Mouse (Mus musculus): ENCODE measurements around the gene Pkn1. TPM values are rescaled to one million over a fixed set of nuclear protein-coding genes. Genes with fewer than 3 reads are reported as not detected.

Gene Pkn1
- polyA plus RNA-seq (2017; shearing (Covaris generic)): 10 to 100 TPM; 21.0 to 25.9 TPM

DNA sequence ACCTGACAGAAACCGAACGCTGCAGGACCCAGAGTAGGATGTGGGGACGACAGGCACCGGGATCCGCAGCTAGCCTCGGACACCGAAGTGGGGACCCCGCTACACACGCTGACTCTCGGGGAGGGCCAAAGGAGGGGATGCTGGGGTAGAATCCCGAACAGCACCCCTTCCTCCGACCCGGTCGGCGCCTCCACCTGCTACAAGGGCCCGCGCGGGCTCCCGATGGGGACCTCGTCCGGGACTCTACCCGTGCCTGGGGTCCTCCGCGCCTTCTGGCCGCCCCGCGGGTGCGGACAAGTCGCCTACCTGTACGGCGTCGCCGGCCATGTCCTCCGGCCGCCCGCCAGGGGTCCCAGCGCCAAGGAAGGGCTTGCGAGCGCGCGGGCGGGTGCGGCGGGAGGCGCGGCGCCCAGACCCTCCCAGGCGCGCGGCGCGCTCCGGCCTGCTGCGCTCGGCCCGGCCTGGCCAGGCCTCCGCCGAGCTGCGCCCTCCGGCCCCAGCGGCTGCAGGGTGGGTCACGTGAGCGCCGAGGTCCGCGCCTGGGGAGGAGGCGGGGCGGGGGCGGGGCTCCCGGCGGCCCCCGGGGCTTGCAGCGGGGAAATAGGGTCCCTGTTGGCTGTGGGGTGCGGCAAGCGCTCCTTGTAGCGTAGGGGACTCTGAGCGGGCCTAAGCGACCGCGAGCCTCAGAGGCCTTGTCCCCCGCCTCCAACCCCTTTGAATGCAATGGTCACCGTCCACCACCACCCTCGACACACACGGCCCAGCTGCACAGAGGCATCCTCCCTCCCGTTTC, at the start of gene Pkn1:
Gene Pkn1, minus strand, starts transcription at position 519 of the 793 bp plus-strand sequence.
- peak; percentile 4 for ATAC-seq

DNA sequence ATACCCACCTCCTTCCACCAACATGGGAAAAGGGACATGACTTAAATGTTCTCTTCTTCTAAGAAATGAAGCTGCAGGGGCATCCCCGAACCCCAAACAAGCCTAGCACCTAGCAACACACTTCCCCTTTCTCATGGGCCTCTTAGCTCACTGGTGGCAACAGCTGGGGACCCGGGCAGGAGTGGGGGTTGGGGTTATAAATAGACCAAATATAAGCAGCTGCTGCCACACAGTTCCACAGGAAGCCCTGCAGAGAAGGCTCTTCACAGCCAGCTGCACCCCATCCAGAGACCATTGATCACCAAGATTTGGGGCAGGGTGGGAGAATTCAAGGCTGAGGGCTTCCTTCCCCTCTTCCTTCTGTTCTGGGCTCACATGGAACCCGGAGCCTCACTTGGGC, 49.7 kb upstream of the Pkn1 start:
- peak; percentile 92 for ATAC-seq

DNA sequence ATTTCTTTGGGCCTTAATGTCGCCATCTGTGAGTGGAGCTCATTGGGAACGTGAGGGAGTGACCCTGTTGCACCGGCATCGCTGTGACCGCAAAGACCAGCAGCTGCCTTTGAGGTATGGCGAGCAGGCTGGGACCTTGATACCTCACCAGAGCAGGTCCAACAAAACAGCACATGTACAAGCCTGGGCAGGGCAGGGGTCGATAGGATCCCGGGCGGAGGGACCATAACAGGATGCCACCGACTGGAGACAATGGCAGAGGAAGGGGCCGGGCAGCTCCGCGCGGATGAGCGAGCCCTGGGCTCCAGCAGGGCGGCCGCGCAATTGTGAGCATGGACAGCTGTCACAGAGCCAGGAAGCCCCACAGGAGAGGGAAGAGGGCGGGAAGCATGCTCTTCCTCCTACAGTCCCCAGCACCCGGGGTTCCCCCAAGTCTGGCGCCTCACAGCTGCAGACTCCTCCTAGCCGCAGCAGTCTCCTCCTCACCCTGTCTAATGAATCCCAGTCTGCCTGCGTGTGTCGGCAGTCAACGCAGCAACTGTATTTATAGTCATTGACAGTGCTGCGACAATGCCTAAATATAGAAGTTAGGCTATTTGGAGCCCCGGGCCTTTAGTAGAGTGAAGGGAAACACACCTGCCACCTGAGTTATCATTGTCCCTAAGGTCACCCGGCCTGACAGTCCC, 48.8 kb upstream of the Pkn1 start:
- ATAC-seq: peak; percentile 64

DNA sequence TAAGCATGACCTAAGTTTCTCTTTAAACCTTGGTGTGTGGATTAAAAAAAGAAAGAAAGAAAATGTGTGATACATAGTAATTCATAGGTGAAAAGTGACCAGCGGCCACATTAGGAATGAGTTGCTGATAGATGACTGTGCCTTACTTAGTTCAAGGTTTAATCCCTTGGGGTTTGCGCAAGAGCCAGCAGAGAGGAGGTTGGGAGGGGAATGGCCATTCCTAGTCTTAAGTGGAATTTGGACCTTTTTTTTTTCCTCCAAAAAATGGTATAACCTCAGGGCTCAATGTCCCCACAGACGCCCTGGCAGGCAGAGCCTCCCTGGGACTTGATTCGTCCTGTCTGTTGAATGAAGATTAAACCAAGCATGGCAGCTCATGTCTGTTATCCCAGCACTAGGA, 45.1 kb upstream of the Pkn1 start:
- ATAC-seq: no peak

DNA sequence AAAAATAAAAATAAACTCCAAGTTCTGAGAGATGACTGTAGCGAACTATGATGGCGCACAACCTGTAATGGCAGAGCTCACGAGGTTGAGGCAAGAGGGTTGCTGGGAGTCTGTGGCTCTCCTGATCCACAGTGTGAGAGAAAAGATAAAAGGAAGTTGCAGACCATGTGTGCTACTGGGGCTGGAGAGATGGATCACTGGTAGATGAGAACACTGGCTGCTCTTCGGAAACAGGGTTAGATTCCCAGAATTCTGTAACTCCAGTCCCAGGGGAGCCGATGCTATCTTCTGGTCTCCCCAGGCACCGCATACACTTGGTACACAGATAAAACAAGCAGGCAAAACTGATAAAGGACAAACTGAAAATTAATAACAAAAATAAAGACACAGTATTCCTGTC, 44.0 kb upstream of the Pkn1 start:
- ATAC-seq: no peak

DNA sequence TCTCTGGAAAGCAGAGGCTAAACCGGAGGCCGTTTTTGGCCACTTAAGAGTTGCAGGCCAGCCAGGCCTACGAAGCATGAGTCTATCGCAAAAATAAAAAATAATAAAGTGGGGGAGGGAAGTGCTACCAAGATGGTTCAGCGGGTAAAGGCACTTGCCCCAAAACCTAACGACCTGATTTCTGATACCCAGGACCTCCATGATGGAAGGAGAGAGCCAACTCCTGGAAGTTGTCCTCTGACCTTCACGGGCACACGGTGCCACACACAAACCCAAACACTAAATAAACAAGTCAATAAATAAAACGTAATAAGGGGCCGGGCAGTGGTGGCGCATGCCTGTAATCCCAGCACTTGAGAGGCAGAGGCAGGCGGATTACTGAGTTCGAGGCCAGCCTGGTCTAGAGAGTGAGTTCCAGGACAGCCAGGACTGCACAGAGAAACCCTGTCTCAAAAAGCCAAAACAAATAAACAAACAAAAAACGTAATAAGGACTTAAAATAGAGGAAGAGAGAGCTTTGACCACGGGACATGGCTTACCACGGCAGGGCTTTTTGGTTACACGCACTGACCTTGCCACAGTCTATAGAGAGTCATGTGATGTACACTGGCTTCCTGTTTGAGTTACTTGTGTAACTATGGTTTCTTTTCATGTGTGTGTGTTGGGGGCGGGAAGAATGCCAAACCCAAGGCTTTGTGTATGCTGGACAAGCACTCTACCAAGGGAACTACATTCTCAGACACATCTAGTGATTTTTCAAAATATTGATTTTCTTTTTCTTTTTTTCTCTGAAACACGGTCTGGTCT, 43.1 kb upstream of the Pkn1 start:
- ATAC-seq: peak; percentile 67

DNA sequence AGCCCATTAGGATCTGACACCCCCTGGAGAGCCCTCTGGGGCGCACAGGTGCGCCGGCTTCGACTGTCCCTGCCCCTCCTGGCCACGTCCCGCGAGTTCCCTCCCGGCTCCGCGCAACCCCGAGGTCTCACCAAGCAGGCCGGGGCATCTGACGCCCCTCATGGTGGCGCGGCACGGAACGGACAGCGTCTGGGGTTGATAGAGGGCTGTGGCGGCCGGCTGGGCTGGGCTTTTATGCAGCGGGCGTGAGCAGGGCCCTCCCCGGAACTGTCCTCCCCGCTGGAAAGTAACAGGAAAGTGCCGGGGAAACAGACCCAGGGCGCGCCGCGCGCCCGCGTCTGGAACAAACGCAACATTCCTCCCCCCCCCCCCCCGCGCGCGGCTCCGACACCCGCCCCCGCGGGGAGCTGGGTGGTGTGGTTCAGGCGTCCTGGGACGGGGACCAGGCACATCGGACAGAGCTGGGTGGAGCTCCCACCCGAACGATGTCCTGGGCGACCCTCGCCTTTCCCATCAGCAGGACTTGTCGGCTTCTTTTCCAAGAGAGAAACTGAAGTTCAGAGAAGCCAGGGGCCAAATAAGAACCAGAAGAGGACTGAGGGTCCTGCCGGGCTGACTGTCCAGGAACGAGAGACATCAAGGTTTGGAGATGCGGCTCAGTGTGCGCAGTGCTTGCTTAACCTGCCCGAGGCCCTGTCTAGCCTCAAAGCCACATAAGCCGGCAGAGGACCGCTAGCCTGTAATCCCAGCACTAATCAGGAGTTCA, 42.2 kb upstream of the Pkn1 start, which contains the start of gene Adgre5:
Gene Adgre5, minus strand, starts transcription at position 351 of the 766 bp plus-strand sequence.
- ATAC-seq: peak; percentile 16

DNA sequence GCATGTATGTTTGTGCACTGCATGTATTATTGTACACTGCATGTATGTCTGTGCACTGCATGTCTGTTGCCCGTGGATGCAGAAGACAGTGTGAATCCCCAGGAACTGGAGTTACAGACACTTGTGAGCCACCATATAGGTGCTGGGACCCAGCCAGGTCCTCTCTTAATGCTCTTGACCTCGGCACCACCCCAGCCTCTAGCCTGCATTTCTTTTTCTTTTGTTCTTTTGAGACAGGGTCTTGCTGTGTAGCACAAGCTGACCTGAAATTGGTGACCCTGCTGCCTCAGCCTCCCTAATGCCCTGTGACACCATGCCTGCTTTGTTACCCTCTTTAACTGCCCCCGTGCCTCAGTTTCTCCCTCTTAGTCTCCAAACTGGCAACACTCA, 41.6 kb upstream of the Pkn1 start:
- no peak for ATAC-seq

DNA sequence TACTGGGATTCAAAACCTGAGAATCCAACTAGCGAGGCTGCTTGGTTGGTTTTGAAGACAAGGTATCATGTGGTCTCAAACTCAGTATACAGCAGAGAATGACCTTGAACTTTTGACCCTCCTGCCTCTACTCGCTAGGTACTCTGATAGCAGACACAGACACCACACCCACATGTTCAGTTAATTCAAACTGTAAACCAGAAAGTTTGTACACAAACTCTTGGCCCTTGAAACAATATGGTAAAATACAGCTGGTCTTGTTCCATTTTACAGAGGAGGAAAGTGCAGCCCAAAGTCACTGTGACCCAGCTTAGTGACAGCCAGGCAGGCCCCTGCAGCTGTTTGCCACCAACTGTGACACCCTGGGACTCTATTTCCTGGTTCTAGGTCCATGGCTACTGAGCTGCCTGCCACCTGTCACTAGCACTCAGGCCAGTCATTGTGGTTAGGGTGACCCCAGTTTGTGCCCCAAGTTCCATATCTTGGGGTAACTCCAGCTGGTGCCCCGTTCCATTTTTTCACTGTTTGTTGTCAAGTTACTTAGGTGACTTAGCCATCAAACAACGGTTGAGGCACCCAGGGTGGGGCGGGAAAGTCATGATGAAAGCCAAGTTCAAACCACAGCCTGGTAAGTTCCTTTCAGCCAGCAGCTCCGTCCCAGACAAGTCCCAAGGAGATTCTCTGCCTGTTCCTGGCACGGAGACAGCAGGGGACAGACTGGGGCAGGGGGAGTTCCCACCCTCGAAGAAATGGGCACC, 40.9 kb upstream of the Pkn1 start:
- ATAC-seq: peak; percentile 53

DNA sequence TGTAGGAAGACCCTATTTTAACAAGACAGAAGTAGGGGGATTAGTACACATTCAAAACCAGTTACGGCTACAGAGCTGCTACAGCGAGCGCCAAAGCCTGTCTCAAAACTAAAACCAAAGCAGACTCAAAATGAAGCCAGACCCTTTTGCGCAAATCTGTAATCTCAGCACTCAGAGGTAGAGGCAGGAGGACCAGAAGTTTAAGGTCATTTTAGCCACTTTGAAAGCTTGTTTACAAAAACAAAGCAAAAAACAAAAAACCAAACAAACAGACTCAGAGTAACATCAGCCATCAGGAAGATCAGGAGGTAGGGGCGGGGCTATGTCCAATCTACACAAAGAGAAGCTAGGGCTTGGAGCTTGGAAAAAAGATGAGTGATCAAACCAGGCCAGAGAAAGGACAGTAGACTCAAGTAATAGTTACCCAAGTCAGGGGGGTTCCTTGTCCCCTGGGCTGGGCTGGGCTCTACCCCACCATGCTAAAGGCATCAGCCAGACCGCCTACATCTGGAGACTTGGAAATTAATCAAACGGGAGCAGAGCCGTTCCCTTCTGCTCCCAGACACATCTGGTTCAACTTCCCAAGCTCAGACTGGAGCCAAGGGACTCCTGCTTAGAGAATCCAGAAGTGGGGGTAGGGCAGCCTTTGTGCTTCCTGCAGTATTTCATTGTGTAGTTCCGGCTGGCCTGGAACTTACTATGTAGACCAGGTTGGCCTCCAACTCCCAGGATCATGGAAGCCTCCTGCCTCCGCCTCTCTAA, 40.2 kb upstream of the Pkn1 start:
- ATAC-seq: no peak

DNA sequence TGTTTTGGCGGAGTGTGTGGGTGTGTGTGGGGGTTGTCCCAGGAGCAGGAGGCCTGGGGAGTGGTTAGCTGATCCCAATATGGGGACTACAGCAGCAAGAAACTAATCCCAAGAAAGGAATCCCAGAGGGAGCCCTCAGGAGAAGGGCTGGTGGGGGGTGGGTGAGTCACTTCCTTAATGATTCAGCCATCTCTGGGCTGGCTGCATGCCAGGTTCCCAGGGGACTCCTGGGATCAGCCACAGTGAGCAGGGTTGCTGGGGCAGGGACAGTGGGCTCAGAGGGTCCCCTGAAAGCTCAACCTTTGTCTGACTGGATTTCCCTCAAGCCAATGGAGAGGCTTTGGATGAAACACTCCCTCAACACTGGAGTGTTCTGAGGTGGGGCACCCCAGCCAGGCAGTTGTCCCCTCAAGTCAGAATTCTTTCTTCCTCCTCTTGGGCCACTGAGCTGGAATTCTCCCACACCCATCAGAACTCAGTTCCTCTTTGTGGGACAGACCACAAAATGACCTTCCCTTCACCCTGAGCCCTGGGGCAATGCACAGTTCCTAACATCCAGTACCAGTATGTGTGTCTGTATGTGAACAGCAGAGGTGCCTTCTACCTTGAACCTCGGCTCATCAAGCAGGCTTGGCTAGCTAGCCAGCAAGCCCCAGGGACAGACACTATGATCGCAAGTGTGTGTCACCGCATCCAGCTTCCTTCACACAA, 39.0 kb upstream of the Pkn1 start:
- no peak for ATAC-seq

DNA sequence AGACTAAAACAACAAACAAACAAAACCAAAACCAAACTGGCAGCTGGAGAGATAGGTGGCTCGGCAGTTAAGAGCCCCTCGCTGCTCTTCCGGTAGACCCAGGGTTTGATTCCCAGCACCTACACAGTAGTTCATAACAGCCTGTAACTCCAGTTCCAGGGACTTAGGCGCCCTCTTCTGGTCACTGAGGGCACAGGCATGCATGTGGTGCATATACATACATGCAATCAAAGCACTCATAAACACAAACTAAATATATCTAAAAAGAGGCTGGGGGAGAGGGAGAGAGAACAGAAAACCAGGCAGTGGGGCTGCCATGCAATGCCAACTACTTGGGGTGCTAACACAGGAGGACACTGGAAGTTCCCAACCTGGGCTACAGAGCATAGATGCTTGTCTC, 38.4 kb upstream of the Pkn1 start:
- no peak for ATAC-seq

DNA sequence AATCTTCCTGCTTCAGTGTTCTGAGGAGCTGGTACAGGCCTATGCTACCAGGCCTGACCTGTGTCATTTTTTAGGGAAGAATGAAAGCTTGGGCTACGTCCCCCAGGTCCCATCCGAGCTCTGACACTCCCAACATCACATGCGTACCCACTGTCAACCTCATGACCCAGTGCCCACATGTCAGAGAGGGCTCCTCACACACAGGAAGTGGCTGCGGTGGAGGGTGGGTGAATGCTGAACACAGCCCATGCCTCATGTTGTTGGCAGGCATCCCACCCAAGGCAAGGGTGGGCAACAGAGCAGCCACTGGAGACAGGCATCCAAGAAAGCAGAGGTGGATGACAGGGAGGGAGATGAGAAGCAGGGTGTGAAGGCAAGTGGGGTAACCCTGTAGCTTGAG, 37.7 kb upstream of the Pkn1 start:
- ATAC-seq: peak; percentile 80

DNA sequence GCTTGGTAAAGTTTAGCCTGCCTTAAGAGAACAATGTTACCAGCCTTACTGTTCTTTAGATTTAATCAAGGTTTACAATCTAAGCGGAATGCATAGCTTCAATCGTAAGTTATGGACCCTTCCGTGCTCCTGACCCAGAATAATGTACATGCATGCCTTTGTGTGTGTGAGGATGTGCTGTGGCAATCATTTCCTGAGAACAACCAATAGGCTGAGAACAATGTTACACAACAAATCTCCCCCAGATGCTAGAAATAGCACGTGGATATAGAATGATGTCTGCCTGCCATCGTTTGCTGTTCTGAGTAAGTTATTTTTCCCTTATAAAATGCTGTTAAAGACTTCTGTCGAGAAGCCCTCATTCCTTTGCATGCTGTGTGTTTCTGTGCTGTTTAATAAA, 33.9 kb upstream of the Pkn1 start:
- no peak for ATAC-seq

DNA sequence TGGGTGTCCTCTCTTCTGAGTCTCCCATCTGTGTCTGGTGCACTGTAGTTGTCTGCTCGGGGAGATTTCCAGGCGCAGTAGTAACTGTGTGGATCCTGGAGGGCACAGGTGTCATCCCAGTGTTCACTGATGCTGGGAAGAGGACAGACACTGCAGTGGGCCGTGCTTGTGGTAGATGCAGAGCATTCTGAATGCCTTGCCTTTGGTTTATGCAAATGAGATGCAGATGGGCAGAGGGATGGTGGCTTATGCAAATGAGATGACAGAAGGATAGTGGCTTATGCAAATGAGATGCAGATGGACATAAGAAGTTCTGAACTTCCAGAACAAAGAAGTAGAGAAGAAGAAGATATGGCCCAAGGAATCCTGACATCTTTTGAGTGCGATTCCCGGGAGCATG, 32.9 kb upstream of the Pkn1 start:
- ATAC-seq: no peak

DNA sequence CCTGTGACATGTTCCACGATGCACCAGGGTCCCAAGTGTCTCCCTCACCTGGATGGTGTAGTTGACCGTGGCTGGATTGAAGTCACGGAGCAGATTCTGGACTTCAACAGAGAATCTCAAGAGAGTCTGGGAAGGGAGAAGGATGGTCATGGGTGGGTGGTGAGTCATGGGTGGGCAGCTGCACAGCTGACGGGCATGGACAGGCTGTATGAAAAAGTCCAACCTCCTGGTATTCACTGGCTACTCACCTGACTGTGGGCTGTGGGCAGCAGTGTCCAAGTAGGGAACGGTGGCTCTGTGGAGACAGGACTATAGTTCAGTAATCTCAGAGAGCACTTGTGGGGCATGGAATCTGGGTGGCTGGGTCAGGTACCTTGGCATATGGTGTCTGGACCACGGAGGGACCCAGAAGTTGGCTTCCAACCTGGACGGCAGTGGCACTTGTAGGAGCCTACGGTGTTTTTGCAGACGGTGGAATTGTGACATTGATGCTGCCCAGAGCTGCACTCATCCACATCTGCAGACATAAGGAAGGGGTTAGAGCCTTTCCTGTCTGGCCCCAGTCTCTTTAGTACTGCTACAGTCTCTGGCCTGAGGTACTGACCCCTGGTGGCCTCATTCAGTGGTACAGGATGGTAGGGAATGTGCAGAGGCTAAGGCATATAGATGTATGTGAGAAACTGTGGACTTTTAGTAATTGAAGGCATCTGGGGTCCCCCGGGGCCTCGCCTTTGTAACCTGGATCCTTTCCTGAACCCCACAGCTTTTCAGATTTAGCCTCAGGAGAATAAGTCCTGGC, 30.2 kb upstream of the Pkn1 start:
- ATAC-seq: peak; percentile 53

DNA sequence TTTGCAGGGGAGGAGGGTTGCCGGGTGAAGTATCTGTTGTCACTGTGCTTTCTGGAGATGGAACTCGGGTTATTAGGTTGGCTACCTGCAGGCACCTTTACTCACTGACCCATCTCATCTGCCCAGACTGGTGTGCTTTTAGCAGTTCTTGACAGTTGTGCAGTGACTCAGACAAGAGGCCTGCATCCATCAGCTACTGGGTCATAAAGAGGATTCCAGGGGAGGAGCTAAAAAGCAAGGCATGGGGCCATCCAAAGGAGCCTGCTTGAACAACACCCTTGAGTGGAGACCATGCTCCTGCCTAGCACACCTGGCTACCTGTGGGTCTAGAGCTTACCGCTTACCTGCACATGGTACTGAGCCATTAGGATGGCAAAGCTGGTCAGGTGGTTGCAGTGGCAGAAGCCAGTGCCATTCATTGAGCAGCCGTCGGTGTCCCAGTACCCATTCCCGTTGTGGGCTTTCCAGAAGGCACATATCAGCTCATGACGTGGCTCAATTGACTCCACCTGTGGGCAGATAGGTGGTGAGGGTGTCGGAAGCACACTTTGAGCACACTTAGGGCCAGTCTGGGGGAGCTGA, 26.6 kb upstream of the Pkn1 start:
- no peak for ATAC-seq

DNA sequence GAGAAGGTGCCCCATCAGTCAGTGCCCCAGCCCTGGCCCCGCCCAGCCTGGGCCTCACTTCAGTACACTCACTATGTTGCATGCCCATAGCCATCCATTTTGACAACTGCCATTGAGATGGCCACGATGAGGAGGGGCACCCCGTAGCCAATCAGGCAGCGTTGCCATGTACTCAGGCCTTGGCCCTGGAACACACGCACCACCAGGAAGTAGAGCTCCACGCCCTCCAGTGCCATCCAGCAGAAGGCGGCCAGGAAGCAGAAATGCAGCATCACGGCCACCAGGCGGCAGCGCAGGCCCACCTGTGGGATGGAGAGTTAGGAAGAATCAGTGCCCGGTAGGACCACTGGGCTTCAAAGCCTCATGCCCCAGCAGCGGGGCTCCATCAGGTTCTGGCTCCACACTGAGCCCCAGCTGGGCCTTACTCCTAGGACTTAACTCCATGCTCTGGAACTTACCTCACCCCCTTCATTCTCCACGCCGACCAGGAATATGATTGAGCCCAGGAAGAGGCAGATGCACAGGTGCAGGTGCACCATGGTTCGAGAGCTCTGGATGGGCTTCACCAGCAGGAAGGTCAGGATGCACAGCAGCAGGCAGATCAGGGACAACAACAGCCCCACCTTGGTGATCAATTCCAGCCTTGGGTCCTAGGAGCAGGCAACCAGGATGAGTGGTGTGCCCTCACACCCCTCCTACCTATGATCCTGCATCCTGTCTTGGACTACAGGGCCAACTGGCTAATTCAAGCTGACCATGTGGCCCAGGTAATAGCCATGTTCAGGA, 25.9 kb upstream of the Pkn1 start:
- ATAC-seq: peak; percentile 71

Measured in CD4-positive, CD25-positive, alpha-beta regulatory T cell, adult 4 months (primary cell).